Mouse (Mus musculus) neural tube, embryonic 14.5 days (tissue): ENCODE measurements around the gene Nudt22. TPM values are rescaled to one million over a fixed set of nuclear protein-coding genes. Genes with fewer than 3 reads are reported as not detected.

Experiments used
- ATAC-seq: fragments of 200-750 bp; cut with Nextera tagmentation; 2 replicates; pipeline ENCODE4 v1.8.0; 2017; ENCODE audit warnings: low read depth, mild to moderate bottlenecking, moderate TSS enrichment, moderate library complexity
- H3K27ac ChIP-seq: fragments of 300-500 bp; sonication (generic); 2 replicates; pipeline ENCODE4 v1.5.1; 2014; ENCODE audit warnings: low read depth, mild to moderate bottlenecking, control low read depth, low read length, moderate library complexity, mixed read lengths
- H3K27me3 ChIP-seq: fragments of 300-500 bp; sonication (generic); 2 replicates; pipeline ENCODE4 v1.6.1; 2014; ENCODE audit warnings: low read length; ENCODE audit not compliant: control insufficient read depth, insufficient read depth
- H3K36me3 ChIP-seq: fragments of 300-500 bp; sonication (generic); 2 replicates; pipeline ENCODE4 v1.6.1; 2014; ENCODE audit warnings: low read length, mixed read lengths; ENCODE audit not compliant: control insufficient read depth, insufficient read depth
- H3K4me1 ChIP-seq: fragments of 300-500 bp; sonication (generic); 2 replicates; pipeline ENCODE4 v1.6.1; 2014; ENCODE audit warnings: low read length; ENCODE audit not compliant: control insufficient read depth, insufficient read depth
- H3K4me2 ChIP-seq: fragments of 300-500 bp; sonication (generic); 2 replicates; pipeline ENCODE4 v1.6.1; 2014; ENCODE audit warnings: mild to moderate bottlenecking, low read depth, low read length, control low read depth
- H3K4me3 ChIP-seq: fragments of 300-500 bp; sonication (generic); 2 replicates; pipeline ENCODE4 v1.5.1; 2014; ENCODE audit warnings: low read depth, low read length, control low read depth, mixed read lengths
- H3K9ac ChIP-seq: fragments of 300-500 bp; sonication (generic); replicated peaks from 2 replicates; pipeline ENCODE4 v1.6.1; 2014; ENCODE audit warnings: low read depth, mild to moderate bottlenecking, control low read depth, low read length, mixed read lengths
- H3K9me3 ChIP-seq: fragments of 300-500 bp; sonication (generic); 2 replicates; pipeline ENCODE4 v1.6.1; 2016; ENCODE audit warnings: low read length; ENCODE audit not compliant: control insufficient read depth
- WGBS: fragments of 180-500 bp; shearing (Covaris S2); extraction: QIAGEN DNeasy Blood & Tissue Kit; methylation state at CpG from one replicate; pipeline ENCODE4 v1.1.7; 2014; 5-methylcytosine and 5-hydroxymethylcytosine counted together
- polyA plus RNA-seq: library from polyadenylated mRNA; unstranded; fragments of >200 nt; fragmentation: Nextera tagmentation; extraction: Ambion mirVana; gene quantifications from 2 replicates; pipeline ENCODE4 v1.2.1, GENCODE M21; 2014

Nudt22 gene
- polyA plus RNA-seq, 1 experiment from 2014 or later, result 22.6 TPM

DNA sequence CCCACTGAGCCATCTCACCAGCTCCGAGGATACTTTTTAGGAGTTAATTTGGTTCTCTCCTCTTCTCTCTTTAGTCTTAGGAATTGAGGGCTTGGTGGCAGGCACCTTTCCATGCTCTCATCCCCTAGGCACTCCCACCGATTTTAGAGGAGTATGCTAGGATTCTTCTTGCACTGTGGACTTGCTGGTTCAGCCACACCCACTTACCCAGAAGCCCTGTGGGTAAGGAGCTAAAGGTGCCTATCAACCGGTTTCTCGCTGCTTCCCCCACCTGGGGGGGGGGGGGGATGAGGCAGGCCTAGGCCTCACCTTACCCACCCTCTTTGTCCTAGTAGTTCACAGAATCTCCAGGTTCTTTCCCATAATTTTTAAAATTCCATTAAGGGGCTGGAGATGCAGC is 48.2 kb downstream of the Nudt22 start:
- ATAC-seq, result no peak
- no peak overlapping the region for H3K4me3 ChIP-seq
- H3K9ac ChIP-seq, result no peak overlapping the region
- H3K27ac ChIP-seq, result no peak overlapping the region
- 55% methylated on average over 4 of the region's 4 CpGs for WGBS
- no peaks in the 10 kb centered on the region for H3K27me3 ChIP-seq
- no peaks in the 10 kb centered on the region for H3K9me3 ChIP-seq
- H3K4me2 ChIP-seq, result no peak overlapping the region
- H3K4me1 ChIP-seq, result peaks cover 11% of the 10 kb centered on the region; the same call in 1 of the 2 replicates
- H3K36me3 ChIP-seq, result no peaks in the 10 kb centered on the region

DNA sequence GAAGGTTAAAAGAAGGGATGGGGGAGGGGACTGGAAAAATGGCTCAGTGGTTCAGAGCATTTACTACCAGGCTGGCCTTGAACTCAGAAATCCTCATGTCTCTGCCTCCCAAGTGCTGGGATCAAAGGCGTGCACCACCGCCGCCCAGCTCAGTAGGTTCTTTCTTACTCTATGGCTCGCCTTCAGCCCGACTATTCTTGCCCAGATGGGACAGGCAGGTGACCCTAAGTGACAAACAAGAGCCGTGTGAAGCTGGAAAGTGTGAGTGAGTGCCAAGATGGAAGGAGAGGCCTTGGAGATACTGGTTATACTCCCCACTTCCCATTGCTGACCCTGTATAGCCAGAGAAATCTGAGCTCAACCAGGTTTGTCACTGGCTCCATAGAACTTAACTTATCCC is 52.2 kb downstream of the Nudt22 start:
- H3K9ac ChIP-seq, result no peak overlapping the region
- no peaks in the 10 kb centered on the region for H3K36me3 ChIP-seq
- H3K4me1 ChIP-seq, result peaks cover 19% of the 10 kb centered on the region
- 93% methylated on average over 6 of the region's 6 CpGs for WGBS
- H3K4me2 ChIP-seq, result no peak overlapping the region
- no peak overlapping the region for H3K4me3 ChIP-seq
- H3K27me3 ChIP-seq, result no peaks in the 10 kb centered on the region
- H3K27ac ChIP-seq, result no peak overlapping the region
- no peaks in the 10 kb centered on the region for H3K9me3 ChIP-seq
- no peak for ATAC-seq

Other genes starting within 250 kb of the Nudt22 start
- 9.6 and 10.4 TPM in 2 replicates for gene Rps6ka4, start 155.5 kb downstream of the Nudt22 start, polyA plus RNA-seq
- 0.32 TPM in 2 replicates for gene Ccdc88b, start 137.9 kb downstream of the Nudt22 start, polyA plus RNA-seq
- gene Trmt112, start 86.4 kb downstream of the Nudt22 start, polyA plus RNA-seq, result 104 and 106 TPM in 2 replicates
- 240 and 272 TPM in 2 replicates for gene Prdx5, start 86.0 kb downstream of the Nudt22 start, polyA plus RNA-seq
- gene Esrra, start 74.3 kb downstream of the Nudt22 start, polyA plus RNA-seq, result 6.9 and 8.4 TPM in 2 replicates
- gene Catsperz, start 70.7 kb downstream of the Nudt22 start, polyA plus RNA-seq, result 0.94 and 5.6 TPM in 2 replicates
- gene Kcnk4, start 61.6 kb downstream of the Nudt22 start, polyA plus RNA-seq, result 9.4 and 9.9 TPM in 2 replicates
- 87.4 and 87.8 TPM in 2 replicates for gene Bad, start 54.3 kb downstream of the Nudt22 start, polyA plus RNA-seq
- gene Gpr137, start 53.6 kb downstream of the Nudt22 start, polyA plus RNA-seq, result 57.3 and 59.6 TPM in 2 replicates
- gene Ppp1r14b, start 21.1 kb downstream of the Nudt22 start, polyA plus RNA-seq, result 140 and 162 TPM in 2 replicates
- 7.6 and 17.6 TPM in 2 replicates for gene Plcb3, start 19.6 kb downstream of the Nudt22 start, polyA plus RNA-seq
- gene Fkbp2, start 15.6 kb downstream of the Nudt22 start, polyA plus RNA-seq, result 93.0 and 119 TPM in 2 replicates
- gene Vegfb, start 8.5 kb downstream of the Nudt22 start, polyA plus RNA-seq, result 52.0 and 60.9 TPM in 2 replicates
- gene Dnajc4, start 3.5 kb downstream of the Nudt22 start, polyA plus RNA-seq, result 23.7 and 28.5 TPM in 2 replicates
- 22.2 and 29.8 TPM in 2 replicates for gene Trpt1, start within 50 bp of the Nudt22 start, polyA plus RNA-seq
- gene Fermt3, start 23.4 kb upstream of the Nudt22 start, polyA plus RNA-seq, result 1.9 and 4.9 TPM in 2 replicates
- gene Stip1, start 43.9 kb upstream of the Nudt22 start, polyA plus RNA-seq, result 207 and 215 TPM in 2 replicates
- 4.7 and 5.6 TPM in 2 replicates for gene Macrod1, start 60.7 kb upstream of the Nudt22 start, polyA plus RNA-seq
- gene Flrt1, start 109.6 kb upstream of the Nudt22 start, polyA plus RNA-seq, result 11.0 and 13.3 TPM in 2 replicates
- gene Otub1, start 210.2 kb upstream of the Nudt22 start, polyA plus RNA-seq, result 240 and 255 TPM in 2 replicates
- 1,130 and 1,330 TPM in 2 replicates for gene Cox8a, start 221.5 kb upstream of the Nudt22 start, polyA plus RNA-seq
- 68.7 and 71.3 TPM in 2 replicates for gene Naa40, start 245.1 kb upstream of the Nudt22 start, polyA plus RNA-seq